Mouse (Mus musculus) erythroblast, embryonic 14.5 days (primary cell): ENCODE data around the gene 1700030K09Rik.

Source experiments
- GATA1 ChIP-seq: IDR thresholded peaks from 2 replicates; pipeline ENCODE4 v1.6.1; 2012; ENCODE audit warnings: low read length, inconsistent platforms, mixed read lengths
- TAL1 ChIP-seq: IDR thresholded peaks from 3 replicates; pipeline ENCODE4 v1.6.1; 2012; ENCODE audit warnings: low read length, inconsistent platforms, mixed read lengths

DNA sequence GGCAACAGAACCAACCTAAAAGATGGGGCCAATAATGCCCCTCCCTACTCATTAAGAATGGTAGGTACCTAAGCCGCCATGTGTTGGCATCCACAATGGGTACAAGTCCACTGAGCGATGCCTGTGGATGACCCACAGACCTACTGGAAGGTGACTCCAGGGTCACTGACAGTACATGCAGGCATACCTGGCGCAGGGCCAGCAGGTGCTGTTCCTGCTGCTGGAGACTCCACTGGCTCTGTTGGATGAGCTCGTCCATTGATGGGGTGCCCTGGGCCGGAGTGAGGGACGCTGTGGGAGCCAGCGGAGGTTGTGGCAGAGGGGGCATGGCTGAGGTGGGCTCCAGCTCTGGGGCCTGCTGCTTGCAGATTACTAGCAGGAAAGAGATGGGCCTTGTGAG lies 27.0 kb downstream of the 1700030K09Rik start:
- TF ChIP-seq TAL1 = no peak
- no peak for TF ChIP-seq GATA1
